Mouse (Mus musculus) hindbrain, embryonic 10.5 days (tissue): ENCODE measurements around the gene Tmem97. TPM values are rescaled to one million over a fixed set of nuclear protein-coding genes. Genes with fewer than 3 reads are reported as not detected.
A peak's percentile ranks its signal among the peaks of the same experiment; 100 is the strongest.

Experiments used
- DNase-seq: peaks from one replicate; pipeline ENCODE4 v3.0.0-alpha.2; 2017; ENCODE audit warnings: low spot score
- H3K27ac ChIP-seq: fragments of 300-500 bp; sonication (generic); 2 replicates; pipeline ENCODE4 v1.5.1; 2016; ENCODE audit warnings: mild to moderate bottlenecking, moderate library complexity
- H3K27me3 ChIP-seq: fragments of 300-500 bp; sonication (generic); 2 replicates; pipeline ENCODE4 v1.6.1; 2016; ENCODE audit warnings: mild to moderate bottlenecking; ENCODE audit not compliant: poor library complexity, insufficient read depth, severe bottlenecking
- H3K36me3 ChIP-seq: fragments of 300-500 bp; sonication (generic); 2 replicates; pipeline ENCODE4 v1.6.1; 2016; ENCODE audit warnings: mild to moderate bottlenecking, moderate library complexity
- H3K4me1 ChIP-seq: fragments of 300-500 bp; sonication (generic); replicated peaks from 2 replicates; pipeline ENCODE4 v1.6.1; 2016; ENCODE audit warnings: mild to moderate bottlenecking
- H3K4me3 ChIP-seq: fragments of 300-500 bp; sonication (generic); 2 replicates; pipeline ENCODE4 v1.5.1; 2016; ENCODE audit warnings: mild to moderate bottlenecking, moderate library complexity
- H3K9me3 ChIP-seq: fragments of 300-500 bp; sonication (generic); 2 replicates; pipeline ENCODE4 v1.6.1; 2016; ENCODE audit warnings: mild to moderate bottlenecking, moderate library complexity
- WGBS: fragments of 180-500 bp; shearing (Covaris S2); methylation state at CpG from one replicate; pipeline ENCODE4 v1.1.7; 2016; 5-methylcytosine and 5-hydroxymethylcytosine counted together
- polyA plus RNA-seq: library from polyadenylated mRNA; unstranded; fragments of >200 nt; fragmentation: Nextera tagmentation; extraction: Ambion mirVana; gene quantifications from 2 replicates; pipeline ENCODE4 v1.2.1, GENCODE M21; 2016

The Tmem97 gene
- polyA plus RNA-seq, 1 experiment from 2014 or later: 86.5 TPM

- 94% methylated on average over 1 of the region's 1 CpGs for WGBS
- no peak overlapping the region for H3K27ac ChIP-seq
- no peaks in the 10 kb centered on the region for H3K9me3 ChIP-seq
- H3K4me1 ChIP-seq: no peaks in the 10 kb centered on the region
- H3K36me3 ChIP-seq: peaks cover 100% of the 10 kb centered on the region
- H3K4me3 ChIP-seq: no peak overlapping the region
- DNase-seq: no peak
- H3K27me3 ChIP-seq: no peaks in the 10 kb centered on the region
Measured at GRCm38 (mm10) chr11:78522481-78522997, 28.0 kb downstream of the Tmem97 start.

GRCm38 (mm10) chr11:78521880-78522279, 28.7 kb downstream of the Tmem97 start:
- H3K36me3 ChIP-seq: peaks cover 97% of the 10 kb centered on the region
- no peaks in the 10 kb centered on the region for H3K4me1 ChIP-seq
- H3K27ac ChIP-seq: no peak overlapping the region
- no peaks in the 10 kb centered on the region for H3K9me3 ChIP-seq
- 92% methylated on average over 3 of the region's 3 CpGs for WGBS
- DNase-seq: no peak
- no peaks in the 10 kb centered on the region for H3K27me3 ChIP-seq
- no peak overlapping the region for H3K4me3 ChIP-seq

- H3K27me3 ChIP-seq: no peaks in the 10 kb centered on the region
- 92% methylated on average over 10 of the region's 10 CpGs for WGBS
- H3K27ac ChIP-seq: no peak overlapping the region
- H3K9me3 ChIP-seq: no peaks in the 10 kb centered on the region
- H3K4me3 ChIP-seq: no peak overlapping the region
- H3K4me1 ChIP-seq: no peaks in the 10 kb centered on the region
- peaks cover 97% of the 10 kb centered on the region for H3K36me3 ChIP-seq
- DNase-seq: no peak
Measured at GRCm38 (mm10) chr11:78518931-78519330, 31.6 kb downstream of the Tmem97 start.

- peaks cover 68% of the 10 kb centered on the region for H3K36me3 ChIP-seq
Measured at GRCm38 (mm10) chr11:78515549-78516325, 34.8 kb downstream of the Tmem97 start.

GRCm38 (mm10) chr11:78513106-78513790, 37.3 kb downstream of the Tmem97 start:
- no peak for DNase-seq
- Histone ChIP-seq H3K27ac (peak overlapping the region; percentile 97), H3K27me3 (no peaks in the 10 kb centered on the region), H3K36me3 (peaks cover 61% of the 10 kb centered on the region), H3K9me3 (no peaks in the 10 kb centered on the region), H3K4me1 (peaks cover 26% of the 10 kb centered on the region), H3K4me3 (peak overlapping the region; percentile 88)
- WGBS: 83% methylated on average over 3 of the region's 3 CpGs

More at GRCm38 (mm10) chr11:78515549-78516325, 34.8 kb downstream of the Tmem97 start:
- Histone ChIP-seq H3K4me1 (peaks cover 25% of the 10 kb centered on the region), H3K27ac (no peak overlapping the region), H3K4me3 (no peak overlapping the region), H3K27me3 (no peaks in the 10 kb centered on the region), H3K9me3 (no peaks in the 10 kb centered on the region)
- WGBS: 61% methylated on average over 2 of the region's 2 CpGs
- no peak for DNase-seq

GRCm38 (mm10) chr11:78512025-78512957, 38.3 kb downstream of the Tmem97 start, which contains the start of the genes Tmem199 and Poldip2:
TSS of gene Tmem199 (minus strand) at chr11:78512172.
TSS of gene Poldip2 (plus strand) at chr11:78512193.
- Histone ChIP-seq H3K4me1 (peaks cover 26% of the 10 kb centered on the region), H3K27me3 (no peaks in the 10 kb centered on the region), H3K4me3 (peak within 1 kb of the TSS; percentile 88), H3K9me3 (no peaks in the 10 kb centered on the region), H3K36me3 (peaks cover 61% of the 10 kb centered on the region), H3K27ac (peak within 1 kb of the TSS; percentile 97)
- DNase-seq: peak; percentile 96
- under 1% methylated on average over 67 of the region's 67 CpGs for WGBS

- peaks cover 26% of the 10 kb centered on the region for H3K4me1 ChIP-seq
- H3K36me3 ChIP-seq: peaks cover 54% of the 10 kb centered on the region
- no peaks in the 10 kb centered on the region for H3K27me3 ChIP-seq
- no peak overlapping the region for H3K27ac ChIP-seq
- no peaks in the 10 kb centered on the region for H3K9me3 ChIP-seq
- no peak overlapping the region for H3K4me3 ChIP-seq
- no peak for DNase-seq
- WGBS: 77% methylated on average over 5 of the region's 5 CpGs
Measured at GRCm38 (mm10) chr11:78509148-78509547, 41.4 kb downstream of the Tmem97 start.

GRCm38 (mm10) chr11:78505430-78505829, 45.1 kb downstream of the Tmem97 start:
- Histone ChIP-seq H3K4me3 (no peak overlapping the region), H3K27me3 (peaks cover 10% of the 10 kb centered on the region; the same call in 1 of the 2 replicates), H3K4me1 (no peaks in the 10 kb centered on the region; the same call in 1 of the 2 replicates), H3K36me3 (peaks cover 49% of the 10 kb centered on the region), H3K9me3 (no peaks in the 10 kb centered on the region), H3K27ac (no peak overlapping the region)
- DNase-seq: no peak
- WGBS: 82% methylated on average over 3 of the region's 3 CpGs

GRCm38 (mm10) chr11:78502909-78503650, 47.5 kb downstream of the Tmem97 start, which contains the start of gene Sebox:
TSS of gene Sebox (plus strand) at chr11:78503447.
- peaks cover 21% of the 10 kb centered on the region for H3K4me1 ChIP-seq
- H3K27ac ChIP-seq: no peak within 1 kb of the TSS
- no peaks in the 10 kb centered on the region for H3K9me3 ChIP-seq
- peaks cover 29% of the 10 kb centered on the region for H3K36me3 ChIP-seq
- peaks cover 30% of the 10 kb centered on the region for H3K27me3 ChIP-seq
- H3K4me3 ChIP-seq: no peak within 1 kb of the TSS
- DNase-seq: no peak
- WGBS: 66% methylated on average over 7 of the region's 7 CpGs

- 86% methylated on average over 20 of the region's 20 CpGs for WGBS
- no peak for DNase-seq
- Histone ChIP-seq H3K9me3 (no peaks in the 10 kb centered on the region), H3K4me1 (peaks cover 36% of the 10 kb centered on the region), H3K27me3 (peaks cover 35% of the 10 kb centered on the region), H3K36me3 (peaks cover 13% of the 10 kb centered on the region), H3K27ac (no peak overlapping the region), H3K4me3 (no peak overlapping the region)
Measured at GRCm38 (mm10) chr11:78501529-78501928, 49.0 kb downstream of the Tmem97 start.

GRCm38 (mm10) chr11:78500623-78501202, 49.9 kb downstream of the Tmem97 start:
- H3K27ac ChIP-seq: peak overlapping the region; percentile 66
- WGBS: 80% methylated on average over 9 of the region's 9 CpGs
- peaks cover 5% of the 10 kb centered on the region for H3K36me3 ChIP-seq
- DNase-seq: no peak
- peaks cover 44% of the 10 kb centered on the region for H3K4me1 ChIP-seq
- H3K27me3 ChIP-seq: peaks cover 43% of the 10 kb centered on the region
- H3K4me3 ChIP-seq: peak overlapping the region; percentile 24
- H3K9me3 ChIP-seq: no peaks in the 10 kb centered on the region
